Mouse (Mus musculus) regulatory T cell (primary cell): ENCODE data around the gene Sac3d1.

Experiments
- in situ Hi-C: fragments of 300-600 bp; cut with MboI, MseI; formaldehyde crosslinking; loops from one replicate; pipeline ENCODE4 v1.15.1; 2025; ENCODE audit warnings: high pct_unique_total_duplicates

The Sac3d1 gene

DNA sequence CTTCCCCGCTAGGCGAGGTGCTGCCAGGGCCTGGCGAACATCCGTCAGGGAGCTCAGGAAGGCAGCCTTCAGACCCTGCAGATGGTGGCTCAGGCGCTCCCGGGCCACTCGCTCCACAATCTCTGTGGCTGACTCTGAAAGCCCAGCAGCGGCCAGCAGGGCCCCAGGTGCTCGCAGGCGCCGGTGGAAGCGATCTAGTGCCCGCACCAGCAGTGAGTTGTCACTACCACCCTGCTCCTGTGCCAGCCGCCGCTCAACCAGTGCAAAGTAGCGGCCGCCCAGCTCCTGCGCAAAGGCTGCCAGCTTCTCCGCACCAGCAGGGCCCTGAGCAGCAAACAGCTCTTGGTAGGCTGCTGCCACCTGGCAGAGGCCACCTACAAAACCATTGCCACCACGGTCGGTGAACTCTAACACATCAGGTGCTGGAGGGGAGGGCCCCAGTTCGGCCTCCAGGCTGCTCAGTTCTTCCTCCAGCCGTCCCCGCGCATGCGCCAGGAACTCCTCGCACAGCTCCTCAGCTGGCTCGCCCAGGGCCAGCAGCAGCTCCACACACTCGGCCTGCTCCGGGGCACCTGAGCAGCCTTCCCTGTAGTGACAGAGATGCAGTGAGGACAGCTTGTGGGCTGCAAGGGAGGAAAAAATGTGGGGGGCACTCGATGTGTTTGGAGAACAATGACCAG, 47.7 kb downstream of the Sac3d1 start:
- in situ Hi-C loops, result loop anchor here (10.0 kb wide), 1 partner anchor 904 kb away; the partner anchor contains the start of genes Plcb3 and Ppp1r14b

DNA sequence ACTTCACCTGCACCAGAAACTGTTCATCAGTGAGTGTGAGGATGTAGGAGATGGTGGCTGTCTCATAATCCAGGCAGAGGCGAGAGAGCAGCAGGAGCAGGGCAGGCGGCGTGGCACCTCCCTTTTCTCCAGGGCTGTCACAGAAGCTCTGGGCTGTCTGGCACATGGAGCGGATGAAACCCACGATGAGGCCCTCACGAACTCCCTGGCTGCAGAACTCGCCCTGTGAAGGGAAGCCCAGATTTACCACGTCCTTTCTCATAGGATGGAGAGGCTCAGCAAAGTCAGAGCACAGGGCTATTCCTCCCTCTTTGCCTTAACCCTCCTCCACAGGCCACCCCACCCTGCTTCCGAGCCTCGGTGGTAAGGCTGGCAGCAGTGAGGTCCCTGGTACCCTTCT, 48.6 kb downstream of the Sac3d1 start:
- in situ Hi-C loops, result loop anchor here (5.0 to 10.0 kb wide), 2 partner anchors 108 to 905 kb away; partner anchors contain the start of genes Plcb3, Pola2 and Ppp1r14b

DNA sequence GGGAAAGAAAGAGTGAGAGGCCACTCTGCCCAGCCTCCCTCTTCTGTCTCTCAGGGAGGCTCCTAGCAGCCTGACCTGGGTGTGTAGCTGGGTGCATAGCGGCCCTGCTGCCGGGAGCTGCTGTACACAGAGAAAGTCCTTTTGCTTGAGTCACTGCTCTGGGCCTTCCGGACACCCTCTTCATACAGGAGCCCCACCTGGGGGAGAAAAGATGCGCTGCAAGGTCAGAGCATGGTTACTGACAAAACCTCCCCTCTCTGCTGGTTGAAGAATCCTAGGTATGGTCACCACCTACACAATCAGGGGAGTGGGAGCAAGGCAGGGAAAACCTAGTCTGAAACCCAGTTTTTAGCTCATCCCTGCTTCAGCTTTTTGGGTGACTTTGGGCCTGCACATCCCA, 49.5 kb downstream of the Sac3d1 start:
- in situ Hi-C loops, result loop anchor here (5.0 kb wide), 1 partner anchor 107 kb away; the partner anchor contains the start of gene Pola2

DNA sequence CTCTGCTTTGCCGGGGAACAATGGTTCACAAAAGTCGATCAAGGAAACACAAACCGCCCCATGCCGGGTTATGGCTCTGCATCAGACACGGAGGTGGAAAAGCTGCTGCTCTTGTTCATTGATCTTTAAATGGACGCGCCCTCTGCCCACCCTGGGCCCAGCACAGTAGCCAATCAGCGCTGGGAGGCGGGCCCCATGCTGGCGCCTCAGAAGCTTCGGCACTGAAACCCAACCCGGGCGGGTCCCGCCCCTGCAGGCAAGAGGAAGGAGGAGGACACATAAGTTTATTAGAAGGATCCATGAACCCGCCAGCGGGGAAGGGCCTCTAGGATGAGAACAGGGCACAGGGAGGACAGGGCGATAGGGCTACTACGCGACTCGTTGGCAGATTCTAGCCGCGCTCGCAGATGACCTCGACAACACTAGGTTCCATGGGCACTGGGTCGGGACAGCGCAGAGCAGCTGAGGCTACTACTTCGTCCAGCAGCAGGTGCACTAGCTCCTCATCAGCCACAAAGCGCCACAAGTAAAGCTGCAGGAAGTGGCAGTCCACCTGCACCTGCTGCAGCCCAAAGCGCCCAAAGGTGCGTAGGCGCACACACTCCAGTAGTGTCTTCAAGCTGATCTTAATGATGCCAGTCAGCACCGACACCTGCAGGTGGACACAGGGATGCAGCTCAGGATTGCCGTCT, 50.6 kb downstream of the Sac3d1 start, which contains the start of gene Tm7sf2:
Gene Tm7sf2 (minus strand): TSS at position 650 of the 692 bp plus-strand sequence.
- in situ Hi-C loops, result loop anchor here (5.0 kb wide), 1 partner anchor 106 kb away; the partner anchor contains the start of gene Pola2

DNA sequence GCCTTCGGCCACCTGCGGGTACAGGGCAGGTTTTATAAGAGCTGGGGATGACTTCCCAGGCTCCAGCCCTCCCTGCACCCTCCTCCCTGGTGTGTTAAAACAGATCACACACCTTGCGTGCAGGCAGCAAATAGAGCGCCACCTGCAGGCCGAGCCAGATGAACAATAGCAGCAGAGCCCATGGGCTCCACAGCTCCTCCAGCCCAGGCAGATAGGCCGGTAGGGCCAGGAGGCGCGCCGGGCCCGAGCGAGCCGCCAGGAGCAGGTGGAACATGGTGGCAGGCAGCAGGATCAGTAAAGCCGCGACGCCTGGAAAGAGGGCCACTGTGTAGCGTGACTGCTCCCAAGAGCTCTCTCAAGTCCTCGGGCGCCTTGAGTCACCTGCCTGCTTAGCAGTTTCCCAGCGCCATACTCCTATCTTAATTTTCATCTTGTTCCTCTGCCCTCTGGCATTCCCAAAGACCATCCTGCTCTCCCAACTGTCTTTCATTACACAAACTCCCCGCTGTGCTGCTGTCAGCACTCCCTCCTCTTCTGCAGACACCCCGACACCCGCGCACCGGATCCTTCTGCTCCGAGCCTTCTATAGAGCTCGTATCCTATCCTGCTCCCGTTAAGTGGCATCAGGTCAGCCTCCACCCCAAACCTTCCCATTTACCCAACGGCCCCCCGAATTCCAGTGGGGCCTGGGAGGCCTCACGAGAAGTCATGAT, 51.3 kb downstream of the Sac3d1 start:
- in situ Hi-C loops, result loop anchor here (5.0 kb wide), 1 partner anchor 105 kb away; the partner anchor contains the start of gene Pola2

DNA sequence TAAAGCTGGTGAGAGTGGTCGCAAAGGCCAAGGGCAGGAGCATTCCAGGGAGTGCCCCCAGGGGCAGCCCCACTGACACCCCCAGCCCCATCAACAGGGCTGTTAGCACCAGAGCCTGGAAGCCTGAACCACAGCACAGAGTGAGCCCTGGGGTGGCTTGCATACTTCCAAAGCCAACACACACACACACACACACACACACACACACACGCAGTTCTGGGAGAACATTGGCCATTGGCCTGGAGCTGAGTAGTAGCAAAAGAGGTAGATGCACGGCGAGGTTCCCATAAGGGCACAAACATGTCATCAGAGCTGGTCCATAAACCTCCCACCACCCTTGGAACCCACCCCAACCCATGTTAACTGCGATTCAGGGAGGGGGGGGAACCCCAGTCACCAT, 51.9 kb downstream of the Sac3d1 start:
- in situ Hi-C loops, result loop anchor here (5.0 kb wide), 1 partner anchor 104 kb away; the partner anchor contains the start of gene Pola2
